Mouse (Mus musculus): Measurements from ENCODE around the gene Plppr3. TPM values are rescaled to one million over a fixed set of nuclear protein-coding genes. Genes with fewer than 3 reads are reported as not detected.

Gene Plppr3
- 2.2 TPM in 2 replicates for polyA plus RNA-seq (2015; fragmentation: Nextera tagmentation; extraction: Ambion mirVana)

DNA sequence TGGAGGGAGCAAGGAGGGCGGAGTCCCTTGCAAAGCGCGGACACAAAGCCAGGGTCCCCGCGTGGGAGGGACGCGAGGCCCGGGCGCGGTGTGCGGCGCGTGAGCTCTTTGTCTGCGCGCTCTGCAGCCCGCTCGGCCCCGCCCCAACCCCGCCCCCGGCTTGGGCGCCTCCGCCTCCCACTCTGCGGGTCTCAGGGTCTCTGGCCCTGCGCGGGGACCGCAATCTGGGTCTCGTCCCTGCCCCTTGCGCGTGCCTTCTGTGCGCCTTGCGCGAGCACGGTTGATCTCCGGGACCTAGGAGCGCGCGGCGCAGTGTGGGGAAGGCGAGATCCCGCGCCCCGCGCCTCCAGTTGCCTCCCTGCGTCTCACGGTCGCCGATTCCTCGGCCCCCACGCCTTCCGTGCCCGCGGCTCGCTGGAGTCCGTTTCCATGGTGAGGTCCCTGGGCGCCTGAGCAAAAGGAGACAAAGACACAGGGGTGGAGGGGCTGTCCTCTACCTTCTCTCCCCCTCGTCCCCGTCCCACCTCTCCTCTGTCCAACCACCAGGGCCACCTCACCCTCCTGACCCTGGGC is at the start of gene Plppr3, which contains the start of gene Prtn3:
TSS of gene Plppr3 (minus strand) at position 345 of the 573 bp plus-strand sequence.
TSS of gene Prtn3 (plus strand) at position 187 of the 573 bp plus-strand sequence.

DNA sequence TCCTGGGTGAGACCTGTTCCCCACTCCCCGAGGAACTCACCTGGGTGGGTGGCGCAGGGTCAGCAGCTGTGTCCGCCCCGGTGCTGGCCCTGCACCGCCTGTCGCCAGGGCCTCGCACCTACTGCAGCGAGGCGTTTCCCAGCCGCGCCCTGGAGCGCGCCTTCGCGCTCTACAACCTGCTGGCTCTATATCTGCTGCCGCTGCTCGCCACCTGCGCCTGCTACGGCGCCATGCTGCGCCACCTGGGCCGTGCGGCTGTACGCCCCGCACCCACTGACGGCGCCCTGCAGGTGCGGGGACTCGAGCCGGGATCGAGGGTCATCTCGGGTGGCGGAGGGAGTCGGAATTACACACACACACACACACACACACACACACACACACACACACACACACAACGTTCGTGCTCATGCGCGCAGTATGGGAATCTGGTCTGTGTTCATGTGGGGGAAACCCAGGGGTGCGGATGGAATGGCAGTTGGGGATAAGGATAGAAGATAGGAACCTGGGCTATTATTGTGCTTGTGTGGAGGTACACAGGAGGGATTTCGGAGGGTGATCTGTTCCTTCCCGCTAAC is 46.6 kb upstream of the Plppr3 start, which contains the start of gene R3hdm4:
TSS of gene R3hdm4 (minus strand) at position 251 of the 578 bp plus-strand sequence.

DNA sequence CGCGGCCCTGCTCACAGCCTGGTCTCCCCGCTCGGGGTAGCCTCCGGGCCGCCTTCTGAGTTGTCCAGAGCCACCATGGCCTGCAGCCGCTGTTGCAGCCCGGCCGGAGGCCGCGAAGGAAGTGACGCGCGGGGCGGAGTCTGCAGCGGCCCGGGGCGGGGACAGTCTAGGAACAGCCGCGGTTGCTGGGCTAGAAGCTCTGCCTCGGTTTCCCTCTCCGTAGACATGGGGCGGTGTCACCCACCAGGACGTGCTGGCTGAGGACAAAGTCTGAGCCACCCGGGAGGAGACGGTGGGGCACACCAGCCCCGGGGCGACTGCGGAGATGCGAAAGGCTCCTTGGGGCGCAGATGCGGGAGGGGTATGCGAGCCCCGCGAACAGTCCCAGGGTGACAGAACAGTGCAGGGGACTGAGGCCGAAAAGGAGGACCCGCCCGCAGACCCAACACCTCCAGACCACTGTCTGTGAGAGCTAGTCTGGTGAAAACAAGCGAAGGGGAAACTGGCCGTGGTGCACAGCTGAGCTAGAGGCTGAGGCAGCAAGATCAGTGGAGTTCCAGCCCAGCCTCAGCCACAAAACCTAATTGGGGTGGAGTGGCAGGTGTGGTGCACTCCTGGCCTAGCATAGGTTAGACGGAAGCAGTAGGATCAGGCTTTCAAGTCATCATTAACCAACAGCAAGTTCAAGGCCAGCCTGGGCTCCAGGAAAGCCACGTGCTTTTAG is 42.5 kb upstream of the Plppr3 start, which contains the start of gene Kiss1r:
TSS of gene Kiss1r (plus strand) at position 164 of the 724 bp plus-strand sequence.

DNA sequence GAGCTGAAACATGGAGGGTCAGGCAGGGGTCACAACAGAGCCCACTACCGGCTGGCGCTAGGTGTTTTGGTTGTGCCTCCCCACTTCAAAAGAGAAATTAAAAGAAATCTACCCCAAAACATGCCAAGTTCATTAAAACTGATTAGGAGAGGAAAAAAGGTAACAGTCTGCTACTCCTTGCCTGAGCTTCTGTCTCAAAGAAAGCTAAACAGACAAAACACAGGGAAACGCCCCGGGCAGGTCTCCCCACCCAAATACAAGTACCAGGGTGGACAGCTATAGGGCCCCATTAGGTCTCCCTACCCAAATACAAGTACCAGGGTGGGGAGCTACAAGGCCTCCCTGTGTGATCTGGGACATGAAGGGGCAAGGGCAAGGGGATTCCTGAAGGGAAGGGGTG is 36.1 kb upstream of the Plppr3 start, which contains the start of gene Gm26602:
TSS of gene Gm26602 (plus strand) at position 301 of the 400 bp plus-strand sequence.

DNA sequence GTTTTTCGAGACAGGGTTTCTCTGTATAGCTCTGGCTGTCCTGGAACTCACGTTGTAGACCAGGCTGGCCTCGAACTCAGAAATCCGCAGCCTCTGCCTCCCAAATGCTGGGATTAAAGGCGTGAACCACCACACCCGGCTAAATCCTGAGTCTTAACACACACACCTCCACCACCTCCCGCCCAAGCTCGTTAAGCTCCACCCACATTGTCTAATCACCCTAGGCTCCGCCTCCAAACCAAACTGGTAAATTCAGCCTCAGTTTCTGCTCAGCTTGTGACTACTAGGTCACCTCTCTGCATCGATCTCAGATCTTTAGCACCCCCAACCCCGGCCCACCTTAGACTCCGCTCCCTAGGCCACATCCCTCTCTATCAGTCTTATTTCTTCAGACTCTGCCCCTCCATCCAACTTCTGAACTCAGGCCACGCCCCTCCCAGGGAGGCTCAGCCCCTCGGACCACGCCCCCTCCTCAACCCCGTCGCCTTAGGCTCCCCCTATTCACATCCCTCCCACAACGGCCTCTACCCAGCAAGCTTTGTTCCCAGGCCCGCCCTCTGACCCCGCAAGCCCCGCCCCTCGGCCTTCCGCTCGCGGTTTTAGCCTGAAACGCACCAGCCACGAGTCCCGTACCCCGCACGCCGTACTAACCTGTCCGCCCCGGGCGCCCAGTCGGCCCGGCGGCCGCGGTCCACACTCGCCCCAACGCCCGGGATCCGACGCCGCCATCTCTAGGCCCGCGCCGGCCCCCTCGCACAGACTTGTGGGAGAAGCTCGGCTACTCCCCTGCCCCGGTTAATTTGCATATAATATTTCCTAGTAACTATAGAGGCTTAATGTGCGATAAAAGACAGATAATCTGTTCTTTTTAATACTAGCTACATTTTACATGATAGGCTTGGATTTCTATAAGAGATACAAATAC is 34.0 kb upstream of the Plppr3 start, which contains the start of gene Med16:
TSS of gene Med16 (minus strand) at position 757 of the 925 bp plus-strand sequence.

DNA sequence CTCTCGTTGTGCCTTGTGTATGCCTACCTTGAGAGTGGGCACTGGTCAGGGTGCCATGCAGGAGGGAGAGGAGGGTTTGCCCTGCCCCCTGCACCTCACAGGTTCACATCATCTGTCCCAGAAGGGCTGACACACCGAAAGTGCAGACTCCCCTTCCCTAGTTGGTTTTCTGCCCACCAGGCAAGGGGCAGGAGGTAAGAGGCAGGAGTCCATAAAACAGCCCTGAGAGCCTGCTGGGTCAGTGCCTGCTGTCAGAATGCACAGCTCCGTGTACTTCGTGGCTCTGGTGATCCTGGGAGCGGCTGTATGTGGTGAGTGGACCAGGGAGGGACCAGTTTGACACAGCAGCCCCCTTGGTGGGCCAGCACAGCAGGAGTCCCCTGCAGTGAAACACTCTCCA is 16.2 kb upstream of the Plppr3 start, which contains the start of gene Cfd:
TSS of gene Cfd (plus strand) at position 184 of the 400 bp plus-strand sequence.

DNA sequence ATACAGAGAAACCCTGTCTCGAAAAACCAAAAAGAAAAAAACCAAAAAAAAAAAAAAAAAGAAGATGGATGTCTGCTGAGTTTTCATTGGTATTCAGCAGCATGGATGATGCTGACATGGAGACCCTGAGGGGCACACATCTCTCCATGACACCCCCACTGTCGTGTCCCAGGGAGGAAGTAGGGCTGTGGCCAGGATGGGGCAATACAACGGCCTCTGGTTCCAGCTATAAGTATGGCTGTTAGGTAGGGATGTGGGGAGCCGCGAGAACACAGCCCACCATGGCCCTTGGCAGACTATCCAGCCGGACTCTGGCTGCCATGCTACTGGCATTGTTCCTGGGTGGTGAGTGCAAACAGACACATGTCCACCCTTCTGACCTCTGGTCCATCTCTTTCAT is 11.6 kb upstream of the Plppr3 start, which contains the start of gene Elane:
TSS of gene Elane (plus strand) at position 194 of the 400 bp plus-strand sequence.

DNA sequence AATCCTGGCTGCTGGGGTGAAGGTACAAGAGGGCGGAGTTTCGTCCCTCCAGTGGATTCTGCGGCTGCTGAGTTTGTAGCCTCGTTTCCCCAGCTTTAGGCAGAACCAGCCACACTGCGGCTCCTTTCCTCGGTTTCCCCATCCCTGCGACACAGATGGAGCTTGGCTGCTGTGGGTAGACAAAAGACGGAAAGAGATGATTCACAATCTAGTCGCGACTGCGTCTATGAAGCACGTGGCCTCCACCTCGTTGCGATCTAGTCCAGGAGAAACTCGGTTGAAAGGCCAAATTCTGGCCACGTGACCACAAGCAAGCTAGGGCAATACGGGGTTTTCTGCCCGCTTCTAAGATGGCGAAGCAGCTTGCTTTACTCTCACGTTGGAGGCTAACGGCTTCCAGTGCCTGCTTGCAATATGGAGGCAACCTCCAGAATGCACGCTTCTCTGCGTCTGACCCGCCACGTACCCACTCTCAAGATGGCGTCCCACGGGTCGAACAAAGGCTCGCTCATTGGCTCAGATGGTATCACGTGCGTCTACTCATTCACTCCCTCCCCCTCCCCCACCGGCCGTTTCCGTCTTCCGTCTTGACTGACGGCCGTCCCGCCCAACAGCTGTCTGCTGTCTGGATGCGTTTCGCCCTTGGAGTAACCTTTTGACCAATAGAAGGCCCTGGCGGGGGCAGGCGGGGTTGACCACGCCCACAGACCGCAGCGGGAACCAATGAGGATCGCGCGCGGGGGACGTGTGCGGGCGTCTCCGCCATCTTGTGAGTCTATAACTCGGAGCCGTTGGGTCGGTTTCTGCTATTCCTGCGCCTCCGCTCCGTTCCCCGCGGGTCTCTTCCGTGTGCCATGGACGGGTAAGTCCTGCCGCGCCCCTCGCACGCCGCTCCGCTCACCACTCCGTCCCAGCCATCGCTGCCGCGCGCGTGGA is 20.3 kb downstream of the Plppr3 start, which contains the start of gene Ptbp1:
TSS of gene Ptbp1 (plus strand) at position 568 of the 936 bp plus-strand sequence.

DNA sequence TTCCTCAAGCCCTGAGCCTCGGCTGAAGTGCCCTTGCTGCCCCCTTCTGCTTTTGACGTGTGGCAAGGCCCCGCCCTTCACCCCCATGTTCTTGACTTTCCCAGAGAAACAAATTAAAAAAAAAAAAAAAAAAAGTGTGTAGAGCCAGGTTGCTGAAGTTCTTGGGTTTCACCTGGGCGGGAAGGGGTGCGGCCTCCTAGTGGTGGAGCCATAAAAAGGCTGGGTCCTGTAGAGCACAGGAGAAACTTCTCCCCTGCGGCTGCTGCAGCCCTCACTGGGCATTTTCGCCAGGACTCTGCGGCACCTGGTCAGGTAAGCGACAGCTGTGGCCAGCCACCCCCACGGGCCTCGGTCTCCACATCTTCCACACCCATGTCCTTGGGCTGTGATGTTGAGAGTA is 53.7 kb downstream of the Plppr3 start, which contains the start of gene Misp:
TSS of gene Misp (plus strand) at position 208 of the 400 bp plus-strand sequence.

Small RNAs within 50 kb of the gene (microRNA-seq; reads per million reads assigned to microRNA genes)
- not detected for gene Mir6910

Other genes with a start within 250 kb of the Plppr3 start
- gene Shc2, start 236.7 kb downstream of the Plppr3 start, polyA plus RNA-seq (2015; fragmentation: Nextera tagmentation; extraction: Ambion mirVana): 2.1 and 2.5 TPM in 2 replicates
- not detected in 2 replicates for gene Odf3l2, start 228.9 kb downstream of the Plppr3 start, polyA plus RNA-seq (2015; fragmentation: Nextera tagmentation; extraction: Ambion mirVana)
- gene Madcam1, start 210.1 kb downstream of the Plppr3 start, polyA plus RNA-seq (2015; fragmentation: Nextera tagmentation; extraction: Ambion mirVana): 0.35 and 0.39 TPM in 2 replicates
- gene Tpgs1, start 205.3 kb downstream of the Plppr3 start, polyA plus RNA-seq (2015; fragmentation: Nextera tagmentation; extraction: Ambion mirVana): 47.4 and 51.3 TPM in 2 replicates
- 63.7 and 68.6 TPM in 2 replicates for gene Cdc34, start 192.4 kb downstream of the Plppr3 start, polyA plus RNA-seq (2015; fragmentation: Nextera tagmentation; extraction: Ambion mirVana)
- 0.16 and 0.48 TPM in 2 replicates for gene Gzmm, start 185.6 kb downstream of the Plppr3 start, polyA plus RNA-seq (2015; fragmentation: Nextera tagmentation; extraction: Ambion mirVana)
- gene Bsg, start 170.1 kb downstream of the Plppr3 start, polyA plus RNA-seq (2015; fragmentation: Nextera tagmentation; extraction: Ambion mirVana): 812 and 845 TPM in 2 replicates
- gene Hcn2, start 158.0 kb downstream of the Plppr3 start, polyA plus RNA-seq (2015; fragmentation: Nextera tagmentation; extraction: Ambion mirVana): 0.06 and 0.08 TPM in 2 replicates
- gene Polrmt, start 128.1 kb downstream of the Plppr3 start, polyA plus RNA-seq (2015; fragmentation: Nextera tagmentation; extraction: Ambion mirVana): 14.4 and 14.7 TPM in 2 replicates
- gene Fgf22, start 119.6 kb downstream of the Plppr3 start, polyA plus RNA-seq (2015; fragmentation: Nextera tagmentation; extraction: Ambion mirVana): 0.24 and 0.28 TPM in 2 replicates
- 50.7 and 60.7 TPM in 2 replicates for gene Rnf126, start 107.7 kb downstream of the Plppr3 start, polyA plus RNA-seq (2015; fragmentation: Nextera tagmentation; extraction: Ambion mirVana)
- 69.7 and 87.0 TPM in 2 replicates for gene Fstl3, start 97.4 kb downstream of the Plppr3 start, polyA plus RNA-seq (2015; fragmentation: Nextera tagmentation; extraction: Ambion mirVana)
- gene Prss57, start 83.7 kb downstream of the Plppr3 start, polyA plus RNA-seq (2015; fragmentation: Nextera tagmentation; extraction: Ambion mirVana): 0.12 TPM in 1 of 2 replicates, not detected in the other
- gene Palm, start 81.1 kb downstream of the Plppr3 start, polyA plus RNA-seq (2015; fragmentation: Nextera tagmentation; extraction: Ambion mirVana): 39.7 and 44.2 TPM in 2 replicates
- 1.6 and 2.9 TPM in 2 replicates for gene Misp, start 53.6 kb downstream of the Plppr3 start, polyA plus RNA-seq (2015; fragmentation: Nextera tagmentation; extraction: Ambion mirVana)
- 109 and 124 TPM in 2 replicates for gene Ptbp1, start 20.2 kb downstream of the Plppr3 start, polyA plus RNA-seq (2015; fragmentation: Nextera tagmentation; extraction: Ambion mirVana)
- gene Prtn3, start 158 bp downstream of the Plppr3 start, polyA plus RNA-seq (2015; fragmentation: Nextera tagmentation; extraction: Ambion mirVana): 2.3 and 8.8 TPM in 2 replicates
- gene Elane, start 11.6 kb upstream of the Plppr3 start, polyA plus RNA-seq (2015; fragmentation: Nextera tagmentation; extraction: Ambion mirVana): 0.13 and 0.16 TPM in 2 replicates
- gene Cfd, start 16.2 kb upstream of the Plppr3 start, polyA plus RNA-seq (2015; fragmentation: Nextera tagmentation; extraction: Ambion mirVana): 0.18 TPM in 1 of 2 replicates, not detected in the other
- gene Med16, start 34.3 kb upstream of the Plppr3 start, polyA plus RNA-seq (2015; fragmentation: Nextera tagmentation; extraction: Ambion mirVana): 33.5 and 34.4 TPM in 2 replicates
- gene Gm26602, start 36.2 kb upstream of the Plppr3 start, polyA plus RNA-seq (2015; fragmentation: Nextera tagmentation; extraction: Ambion mirVana): not detected in 2 replicates
- gene Kiss1r, start 42.3 kb upstream of the Plppr3 start, polyA plus RNA-seq (2015; fragmentation: Nextera tagmentation; extraction: Ambion mirVana): 1.2 and 1.3 TPM in 2 replicates
- gene R3hdm4, start 46.6 kb upstream of the Plppr3 start, polyA plus RNA-seq (2015; fragmentation: Nextera tagmentation; extraction: Ambion mirVana): 125 and 126 TPM in 2 replicates
- gene Arid3a, start 52.4 kb upstream of the Plppr3 start, polyA plus RNA-seq (2015; fragmentation: Nextera tagmentation; extraction: Ambion mirVana): 4.0 TPM in 2 replicates
- gene Wdr18, start 85.5 kb upstream of the Plppr3 start, polyA plus RNA-seq (2015; fragmentation: Nextera tagmentation; extraction: Ambion mirVana): 52.5 and 55.6 TPM in 2 replicates
- 0.07 and 0.13 TPM in 2 replicates for gene Grin3b, start 96.1 kb upstream of the Plppr3 start, polyA plus RNA-seq (2015; fragmentation: Nextera tagmentation; extraction: Ambion mirVana)
- gene Tmem259, start 109.7 kb upstream of the Plppr3 start, polyA plus RNA-seq (2015; fragmentation: Nextera tagmentation; extraction: Ambion mirVana): 15.3 and 18.7 TPM in 2 replicates
- gene Cnn2, start 114.0 kb upstream of the Plppr3 start, polyA plus RNA-seq (2015; fragmentation: Nextera tagmentation; extraction: Ambion mirVana): 662 and 733 TPM in 2 replicates
- 2.9 and 3.0 TPM in 2 replicates for gene Abca7, start 121.9 kb upstream of the Plppr3 start, polyA plus RNA-seq (2015; fragmentation: Nextera tagmentation; extraction: Ambion mirVana)
- gene Arhgap45, start 142.0 kb upstream of the Plppr3 start, polyA plus RNA-seq (2015; fragmentation: Nextera tagmentation; extraction: Ambion mirVana): 5.5 and 10.3 TPM in 2 replicates
- gene Polr2e, start 165.2 kb upstream of the Plppr3 start, polyA plus RNA-seq (2015; fragmentation: Nextera tagmentation; extraction: Ambion mirVana): 94.2 and 108 TPM in 2 replicates
- 724 and 745 TPM in 2 replicates for gene Gpx4, start 172.5 kb upstream of the Plppr3 start, polyA plus RNA-seq (2015; fragmentation: Nextera tagmentation; extraction: Ambion mirVana)
- gene Sbno2, start 230.9 kb upstream of the Plppr3 start, polyA plus RNA-seq (2015; fragmentation: Nextera tagmentation; extraction: Ambion mirVana): 14.6 and 18.7 TPM in 2 replicates
- gene Stk11, start 241.2 kb upstream of the Plppr3 start, polyA plus RNA-seq (2015; fragmentation: Nextera tagmentation; extraction: Ambion mirVana): 11.9 and 12.4 TPM in 2 replicates

All from urinary bladder, postnatal 0 days (tissue).